Mouse (Mus musculus): ENCODE data around the gene Epb41l2. TPM values are rescaled to one million over a fixed set of nuclear protein-coding genes. Genes with fewer than 3 reads are reported as not detected.

Epb41l2 gene
- total and polyA plus RNA-seq, 2 experiments = 6.8 to 17.4 TPM

DNA sequence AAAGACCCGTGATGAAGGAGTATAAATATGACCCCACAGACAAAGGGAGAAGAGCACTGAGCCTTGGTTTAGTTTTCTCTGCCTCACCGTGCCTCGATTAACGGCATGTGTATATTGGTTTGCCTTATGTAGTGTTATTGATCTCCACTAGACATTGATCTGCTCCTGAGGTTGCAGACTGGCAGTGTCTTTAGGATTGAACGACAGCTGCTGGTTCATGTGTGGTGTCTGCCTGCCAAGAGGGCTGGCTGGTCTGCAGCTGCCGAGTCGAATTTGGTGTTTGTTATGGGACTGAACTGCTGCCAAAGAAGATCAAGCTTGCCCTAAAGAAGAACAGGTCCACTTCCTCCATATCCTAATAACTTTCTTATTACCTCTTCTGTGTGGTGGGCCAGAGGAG, 5.2 kb upstream of the Epb41l2 start:
- H3K27me3 ChIP-seq (ENCODE audit: control insufficient read depth, insufficient read depth, low read length) = no peaks in the 10 kb centered on the region
- WGBS = 69% methylated on average over 7 of the region's 7 CpGs
- H3K79me2 ChIP-seq (ENCODE audit: control insufficient read depth, insufficient read depth, low read length) = no peaks in the 10 kb centered on the region
- H3K36me3 ChIP-seq (ENCODE audit: control insufficient read depth, insufficient read depth, low read length) = no peaks in the 10 kb centered on the region
- TF ChIP-seq POLR2A (IDR thresholded peaks at IDR 0.05; ENCODE audit: extremely low read depth, insufficient read depth, low read length) = no peak
- TF ChIP-seq CTCF (IDR thresholded peaks at IDR 0.05; ENCODE audit: low read depth, low read length) = no peak
- no peaks in the 10 kb centered on the region; the same call in 1 of the 2 replicates for H3K4me1 ChIP-seq (ENCODE audit: control insufficient read depth, insufficient read depth, low read length)
- no peak overlapping the region for H3K27ac ChIP-seq (replicated peaks; ENCODE audit: insufficient read depth, low read depth, low read length)
- no peak overlapping the region for H3K4me3 ChIP-seq (ENCODE audit: insufficient read depth, low read depth, low read length)
- no peak overlapping the region for H3K9ac ChIP-seq (ENCODE audit: low read depth, low read length)
- DNase-seq (ENCODE audit: extremely low read depth, low read depth, low spot score) = no peak

DNA sequence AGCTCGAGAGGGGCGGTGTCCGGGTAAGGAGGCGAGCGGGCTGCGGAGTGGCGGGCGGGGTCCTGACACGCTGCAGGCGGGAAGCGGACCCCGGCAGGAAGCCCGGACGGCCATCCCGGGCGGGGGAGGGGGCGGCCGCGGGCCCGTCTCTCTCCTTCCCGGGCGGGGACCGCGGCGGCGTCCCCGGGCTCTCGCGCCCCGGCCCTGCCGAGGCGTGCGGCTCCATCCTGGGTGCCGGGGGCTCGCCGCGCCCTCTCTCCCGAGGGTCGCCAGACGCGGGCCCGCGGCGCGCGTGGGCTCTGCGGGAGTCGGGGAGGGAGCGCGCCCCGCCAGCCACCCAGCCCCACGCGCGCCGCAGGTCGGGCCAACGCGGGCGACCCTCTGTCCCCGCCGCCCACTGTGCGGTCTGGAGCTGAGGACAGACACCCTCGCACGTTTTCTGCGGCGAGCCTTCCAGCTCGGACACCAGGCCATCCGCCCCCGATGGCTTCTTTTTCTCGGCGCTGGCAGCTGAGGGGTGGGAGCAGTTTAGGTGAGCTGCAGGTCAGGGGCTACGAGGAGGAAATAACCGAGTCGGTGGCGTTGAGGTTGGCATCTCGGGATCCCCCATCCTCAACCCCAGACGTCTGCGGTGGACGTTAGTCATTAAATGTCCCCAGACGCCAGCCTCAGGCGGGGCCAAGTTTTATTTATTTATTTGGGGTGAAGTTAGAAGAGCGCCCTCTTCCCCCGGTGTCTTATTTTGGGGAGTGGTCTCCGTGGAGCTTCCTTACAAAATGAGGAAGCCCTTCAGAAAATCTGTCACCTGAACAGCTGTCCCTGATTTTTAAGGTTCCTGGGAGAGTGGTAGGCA, 587 bp downstream of the Epb41l2 start:
- peak overlapping the region; percentile 42; the same call in 1 of the 2 replicates for H3K27ac ChIP-seq (replicated peaks; ENCODE audit: insufficient read depth, low read depth, low read length)

DNA sequence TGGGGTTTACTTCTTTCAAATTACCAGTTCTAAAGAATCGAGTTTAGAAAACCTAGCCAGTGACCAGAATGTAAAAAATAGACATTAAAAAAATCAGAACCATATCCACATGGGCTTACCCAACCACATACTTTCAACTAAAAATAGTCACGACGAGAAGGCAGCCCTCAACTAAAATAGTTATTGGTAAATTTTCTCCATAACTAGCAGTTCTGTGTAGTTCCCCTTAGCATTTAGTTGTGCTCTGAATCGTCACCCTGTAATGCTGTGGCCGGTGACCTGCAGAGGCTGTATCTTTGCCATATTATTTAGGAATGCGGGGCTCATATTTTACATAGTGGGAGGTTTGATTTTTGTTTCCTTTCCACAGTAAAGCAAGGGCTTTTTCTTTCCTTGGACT, 2.6 kb downstream of the Epb41l2 start:
- DNase-seq (ENCODE audit: extremely low read depth, low read depth, low spot score) = no peak
- 0 out of 2 replicates have a peak overlapping the region, but pooled peaks have one; percentile 2 for H3K4me3 ChIP-seq (ENCODE audit: insufficient read depth, low read depth, low read length)
- no peaks in the 10 kb centered on the region for H3K27me3 ChIP-seq (ENCODE audit: control insufficient read depth, insufficient read depth, low read length)
- H3K36me3 ChIP-seq (ENCODE audit: control insufficient read depth, insufficient read depth, low read length) = no peaks in the 10 kb centered on the region
- H3K27ac ChIP-seq (replicated peaks; ENCODE audit: insufficient read depth, low read depth, low read length) = no peak overlapping the region; the same call in 1 of the 2 replicates
- H3K9ac ChIP-seq (ENCODE audit: low read depth, low read length) = no peak overlapping the region
- 69% methylated on average over 6 of the region's 6 CpGs for WGBS
- H3K79me2 ChIP-seq (ENCODE audit: control insufficient read depth, insufficient read depth, low read length) = no peaks in the 10 kb centered on the region
- TF ChIP-seq CTCF (IDR thresholded peaks at IDR 0.05; ENCODE audit: low read depth, low read length) (no peak), POLR2A (IDR thresholded peaks at IDR 0.05; ENCODE audit: extremely low read depth, insufficient read depth, low read length) (no peak)
- H3K4me1 ChIP-seq (ENCODE audit: control insufficient read depth, insufficient read depth, low read length) = peaks cover 7% of the 10 kb centered on the region

More for the DNA sequence above, 587 bp downstream of the Epb41l2 start:
- peak overlapping the region; percentile 90 for H3K9ac ChIP-seq (ENCODE audit: low read depth, low read length)
- no peaks in the 10 kb centered on the region; the same call in none of the 2 replicates for H3K4me1 ChIP-seq (ENCODE audit: control insufficient read depth, insufficient read depth, low read length)
- TF ChIP-seq POLR2A (IDR thresholded peaks at IDR 0.05; ENCODE audit: extremely low read depth, insufficient read depth, low read length) = no peak
- TF ChIP-seq CTCF (IDR thresholded peaks at IDR 0.05; ENCODE audit: low read depth, low read length) = no peak
- no peaks in the 10 kb centered on the region for H3K27me3 ChIP-seq (ENCODE audit: control insufficient read depth, insufficient read depth, low read length)
- under 1% methylated on average over 64 of the region's 84 CpGs for WGBS
- DNase-seq (ENCODE audit: extremely low read depth, low read depth, low spot score) = no peak
- H3K36me3 ChIP-seq (ENCODE audit: control insufficient read depth, insufficient read depth, low read length) = no peaks in the 10 kb centered on the region
- H3K4me3 ChIP-seq (ENCODE audit: insufficient read depth, low read depth, low read length) = peak overlapping the region; percentile 93
- H3K79me2 ChIP-seq (ENCODE audit: control insufficient read depth, insufficient read depth, low read length) = no peaks in the 10 kb centered on the region

DNA sequence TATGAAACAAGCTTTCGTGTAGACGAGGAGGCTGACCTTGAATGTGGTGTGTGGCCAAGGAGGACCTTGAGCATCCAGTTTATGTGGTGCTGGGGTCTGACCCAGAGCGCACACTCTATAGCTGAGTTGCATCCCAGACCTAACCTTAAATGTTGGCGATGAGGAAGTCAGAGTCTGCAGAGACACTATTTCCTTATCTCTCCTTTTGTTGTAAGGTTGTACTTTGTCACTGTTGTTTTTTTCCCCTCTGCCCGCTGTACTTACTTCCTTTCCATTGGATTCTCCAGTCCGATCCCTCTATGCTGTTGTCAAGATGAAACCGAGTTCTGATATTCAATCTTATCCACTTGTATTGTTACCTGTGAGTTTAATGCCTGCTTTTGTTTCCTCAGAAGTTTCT, 5.6 kb downstream of the Epb41l2 start:
- H3K4me3 ChIP-seq (ENCODE audit: insufficient read depth, low read depth, low read length) = no peak overlapping the region
- no peaks in the 10 kb centered on the region for H3K27me3 ChIP-seq (ENCODE audit: control insufficient read depth, insufficient read depth, low read length)
- H3K9ac ChIP-seq (ENCODE audit: low read depth, low read length) = no peak overlapping the region
- no peak for TF ChIP-seq POLR2A (IDR thresholded peaks at IDR 0.05; ENCODE audit: extremely low read depth, insufficient read depth, low read length)
- TF ChIP-seq CTCF (IDR thresholded peaks at IDR 0.05; ENCODE audit: low read depth, low read length) = no peak
- 0 out of 2 replicates have a peak overlapping the region, but pooled peaks have one; percentile 16 for H3K27ac ChIP-seq (replicated peaks; ENCODE audit: insufficient read depth, low read depth, low read length)
- whole genome bisulfite sequencing = 74% methylated on average over 7 of the region's 7 CpGs
- DNase-seq (ENCODE audit: extremely low read depth, low read depth, low spot score) = no peak
- H3K36me3 ChIP-seq (ENCODE audit: control insufficient read depth, insufficient read depth, low read length) = no peaks in the 10 kb centered on the region
- H3K79me2 ChIP-seq (ENCODE audit: control insufficient read depth, insufficient read depth, low read length) = peaks cover 8% of the 10 kb centered on the region; the same call in 1 of the 2 replicates
- H3K4me1 ChIP-seq (ENCODE audit: control insufficient read depth, insufficient read depth, low read length) = peaks cover 8% of the 10 kb centered on the region

DNA sequence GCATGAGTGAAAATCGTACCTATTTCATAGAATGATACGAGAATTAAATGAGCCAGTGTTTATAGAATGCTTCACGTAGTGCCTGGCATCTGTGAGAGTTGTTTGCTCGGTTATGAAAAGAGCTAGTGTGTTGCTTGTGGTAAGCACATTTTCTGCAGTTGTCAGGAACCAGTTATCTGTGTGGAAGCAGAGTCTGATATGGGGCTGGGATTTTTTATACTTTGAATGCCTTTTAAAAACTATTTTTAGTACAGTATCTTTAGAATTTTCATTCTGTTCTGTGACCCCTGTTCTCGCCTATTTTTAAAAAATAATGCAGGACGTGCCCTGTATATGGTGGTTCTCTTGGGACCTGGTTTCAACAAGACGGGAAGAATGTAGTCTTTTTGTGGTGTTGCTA, 6.1 kb downstream of the Epb41l2 start:
- Histone ChIP-seq H3K9ac (ENCODE audit: low read depth, low read length) (no peak overlapping the region), H3K4me3 (ENCODE audit: insufficient read depth, low read depth, low read length) (no peak overlapping the region), H3K36me3 (ENCODE audit: control insufficient read depth, insufficient read depth, low read length) (no peaks in the 10 kb centered on the region), H3K27me3 (ENCODE audit: control insufficient read depth, insufficient read depth, low read length) (no peaks in the 10 kb centered on the region), H3K27ac (replicated peaks; ENCODE audit: insufficient read depth, low read depth, low read length) (0 out of 2 replicates have a peak overlapping the region, but pooled peaks have one; percentile 16), H3K79me2 (ENCODE audit: control insufficient read depth, insufficient read depth, low read length) (peaks cover 10% of the 10 kb centered on the region; the same call in 1 of the 2 replicates), H3K4me1 (ENCODE audit: control insufficient read depth, insufficient read depth, low read length) (peaks cover 8% of the 10 kb centered on the region)
- no peak for TF ChIP-seq CTCF (IDR thresholded peaks at IDR 0.05; ENCODE audit: low read depth, low read length)
- no peak for TF ChIP-seq POLR2A (IDR thresholded peaks at IDR 0.05; ENCODE audit: extremely low read depth, insufficient read depth, low read length)
- WGBS = 77% methylated on average over 7 of the region's 7 CpGs
- DNase-seq (ENCODE audit: extremely low read depth, low read depth, low spot score) = no peak
